ENCODE assay signal across 16 mouse cellular contexts in genomic region chr2:167798076-167798782, GRCm38 (mm10).
A peak's percentile ranks its signal among the peaks of the same experiment; 100 is the strongest.
DNase-seq lines count a peak whose midpoint lies in the region; ATAC-seq and TF ChIP-seq lines count a peak whose summit lies in the region.
"Had no signal": no experiment of that assay in that cellular context is flagged by ENCODE, and none has a peak within 500 bp of the region (broad histone marks: within the 10 kb centered on the region; RNA-seq: fewer than 3 reads in every experiment).

No protein-coding gene starts in this region.

- no peak overlapping the region for H3K4me3 ChIP-seq in heart, adult 2 months
- H3K4me3 ChIP-seq in intestine, embryonic 16.5 days (ENCODE audit: low read length), result no peak overlapping the region
- H3K4me3 ChIP-seq: embryonic facial prominence, embryonic 15.5 days; forebrain, embryonic 13.5 days; hindbrain, embryonic 10.5 days; myocyte had no signal

- H3K9me3 ChIP-seq in intestine, embryonic 16.5 days (ENCODE audit: control insufficient read depth, low read length), result no peaks in the 10 kb centered on the region
- H3K9me3 ChIP-seq: embryonic facial prominence, embryonic 15.5 days; forebrain, embryonic 13.5 days; hindbrain, embryonic 10.5 days had no signal

- no peak overlapping the region for H3K9ac ChIP-seq in heart, adult 2 months (ENCODE audit: low read depth, low read length)
- H3K9ac ChIP-seq in intestine, embryonic 16.5 days (ENCODE audit: low read depth, low read length), result peak overlapping the region; percentile 13; the same call in 1 of the 2 replicates
- H3K9ac ChIP-seq: embryonic facial prominence, embryonic 15.5 days; forebrain, embryonic 13.5 days had no signal

- TF ChIP-seq CTCF in heart, adult 2 months (IDR thresholded peaks at IDR 0.05), result no peak

- H3K4me1 ChIP-seq in heart, adult 2 months (ENCODE audit: control insufficient read depth, insufficient read depth, low read length), result peaks cover 6% of the 10 kb centered on the region
- H3K4me1 ChIP-seq in intestine, embryonic 16.5 days (ENCODE audit: control insufficient read depth, insufficient read depth, low read length), result peaks cover 22% of the 10 kb centered on the region

- ATAC-seq in intestine, embryonic 16.5 days, result no peak
- ATAC-seq: forebrain, embryonic 13.5 days had no signal

- no peak overlapping the region for H3K4me2 ChIP-seq in intestine, embryonic 16.5 days (ENCODE audit: low read depth, low read length)
- H3K4me2 ChIP-seq: embryonic facial prominence, embryonic 15.5 days; forebrain, embryonic 13.5 days; midbrain, embryonic 11.5 days had no signal

- peak; percentile 62 to 69 for DNase-seq in heart, adult 2 months
- no peak for DNase-seq in heart, postnatal 4 days
- peak; percentile 76 for DNase-seq in NIH3T3 (ENCODE audit: low read depth)
- DNase-seq in heart, adult 9 months (ENCODE audit: low spot score in 2 of 2), result peak; percentile 63 to 69
- no peak for DNase-seq in thymus, postnatal 14 days
- DNase-seq in spleen, postnatal 14 days (ENCODE audit: low spot score in 2 of 2), result no peak
- DNase-seq in adrenal gland, postnatal 25 days, result no peak
- DNase-seq: cerebellum, adult 11-12 months; kidney, adult 11 months; right cerebral cortex, postnatal 14 days had no signal

- no peaks in the 10 kb centered on the region for H3K36me3 ChIP-seq in heart, adult 2 months (ENCODE audit: control insufficient read depth, insufficient read depth, low read length)
- H3K36me3 ChIP-seq in intestine, embryonic 16.5 days (ENCODE audit: control insufficient read depth, insufficient read depth, low read length), result no peaks in the 10 kb centered on the region
- H3K36me3 ChIP-seq: embryonic facial prominence, embryonic 15.5 days; hindbrain, embryonic 10.5 days had no signal

- no peak for TF ChIP-seq POLR2A in heart, adult 2 months (IDR thresholded peaks at IDR 0.05; ENCODE audit: insufficient read depth, low read depth, low read length)

- H3K27ac ChIP-seq in heart, adult 2 months, result no peak overlapping the region
- H3K27ac ChIP-seq in intestine, embryonic 16.5 days (ENCODE audit: low read length), result peak overlapping the region; percentile 86
- H3K27ac ChIP-seq: embryonic facial prominence, embryonic 15.5 days; forebrain, embryonic 13.5 days; hindbrain, embryonic 10.5 days had no signal

- intact Hi-C loops in heart, adult 2 months (cut with DNase I), result no loop called here

- H3K79me2 ChIP-seq in heart, adult 2 months (replicated peaks; ENCODE audit: control insufficient read depth, insufficient read depth, low read length), result no peaks in the 10 kb centered on the region

- no peaks in the 10 kb centered on the region for H3K27me3 ChIP-seq in heart, adult 2 months (ENCODE audit: control insufficient read depth, insufficient read depth, low read length)
- no peaks in the 10 kb centered on the region for H3K27me3 ChIP-seq in intestine, embryonic 16.5 days (replicated peaks; ENCODE audit: control insufficient read depth, insufficient read depth, low read length)
- H3K27me3 ChIP-seq: embryonic facial prominence, embryonic 15.5 days; forebrain, embryonic 13.5 days had no signal

- peak; percentile 63; the same call in 1 of the 2 replicates for TF ChIP-seq EP300 in heart, adult 2 months (IDR thresholded peaks at IDR 0.05; ENCODE audit: insufficient read depth, low read depth, low read length)

- 70% methylated on average over 11 of the region's 11 CpGs for WGBS in heart, adult 2 months
- WGBS in intestine, embryonic 16.5 days, result 72% methylated on average over 11 of the region's 11 CpGs

Comparison
In these comparisons a context has a peak if more than half of its experiments do, and no peak if none do; other contexts are left out.
1. DNase-seq: peak in heart, adult 2 months (2 of 2), NIH3T3 (single experiment) and heart, adult 9 months (2 of 2); none in heart, postnatal 4 days (single experiment), thymus, postnatal 14 days (single experiment), spleen, postnatal 14 days (0 of 2) and adrenal gland, postnatal 25 days (single experiment).